Mouse (Mus musculus): Measurements from ENCODE around the gene Bcap31. TPM values are rescaled to one million over a fixed set of nuclear protein-coding genes. Genes with fewer than 3 reads are reported as not detected.
A peak's percentile ranks its signal among the peaks of the same experiment; 100 is the strongest.

The Bcap31 gene
- polyA plus RNA-seq, 1 experiment from 2014 or later: 111 TPM

GRCm38 (mm10) chrX:73653392-73653791 is 62.6 kb downstream of the Bcap31 start:
- Histone ChIP-seq H3K27ac (no peak overlapping the region), H3K4me2 (no peak overlapping the region), H3K9me3 (replicated peaks) (no peaks in the 10 kb centered on the region), H3K4me3 (no peak overlapping the region), H3K4me1 (peaks cover 4% of the 10 kb centered on the region; the same call in 1 of the 2 replicates), H3K36me3 (ENCODE audit: poor library complexity, severe bottlenecking) (no peaks in the 10 kb centered on the region), H3K9ac (no peak overlapping the region), H3K27me3 (no peaks in the 10 kb centered on the region)
- whole genome bisulfite sequencing: 85% methylated on average over 6 of the region's 6 CpGs
- no peak for ATAC-seq

- no peak for ATAC-seq
- no peaks in the 10 kb centered on the region for H3K36me3 ChIP-seq (ENCODE audit: poor library complexity, severe bottlenecking)
- H3K4me3 ChIP-seq: no peak overlapping the region
- no peak overlapping the region for H3K9ac ChIP-seq
- no peaks in the 10 kb centered on the region for H3K9me3 ChIP-seq (replicated peaks)
- no peak overlapping the region for H3K27ac ChIP-seq
- H3K4me2 ChIP-seq: no peak overlapping the region
- no peaks in the 10 kb centered on the region for H3K4me1 ChIP-seq
- H3K27me3 ChIP-seq: no peaks in the 10 kb centered on the region
- WGBS: 82% methylated on average over 3 of the region's 3 CpGs
Measured at GRCm38 (mm10) chrX:73650869-73651268, 65.1 kb downstream of the Bcap31 start.

- H3K9ac ChIP-seq: no peak overlapping the region
- no peaks in the 10 kb centered on the region for H3K4me1 ChIP-seq
- no peaks in the 10 kb centered on the region for H3K9me3 ChIP-seq (replicated peaks)
- no peak overlapping the region for H3K4me2 ChIP-seq
- peaks cover 15% of the 10 kb centered on the region for H3K27me3 ChIP-seq
- H3K27ac ChIP-seq: no peak overlapping the region
- ATAC-seq: no peak
- WGBS: 26% methylated on average over 4 of the region's 4 CpGs
- H3K36me3 ChIP-seq (ENCODE audit: poor library complexity, severe bottlenecking): no peaks in the 10 kb centered on the region
- H3K4me3 ChIP-seq: no peak overlapping the region
Measured at GRCm38 (mm10) chrX:73645121-73645520, 70.9 kb downstream of the Bcap31 start.

GRCm38 (mm10) chrX:73639901-73640469 is 76.0 kb downstream of the Bcap31 start:
- Histone ChIP-seq H3K9me3 (replicated peaks) (no peaks in the 10 kb centered on the region), H3K4me2 (peak overlapping the region; percentile 58), H3K9ac (peak overlapping the region; percentile 16; the same call in 1 of the 2 replicates), H3K4me3 (peak overlapping the region; percentile 33), H3K4me1 (peaks cover 11% of the 10 kb centered on the region), H3K27me3 (peaks cover 62% of the 10 kb centered on the region), H3K36me3 (ENCODE audit: poor library complexity, severe bottlenecking) (no peaks in the 10 kb centered on the region), H3K27ac (no peak overlapping the region)
- ATAC-seq: no peak
- 30% methylated on average over 37 of the region's 41 CpGs for WGBS

GRCm38 (mm10) chrX:73639255-73639675 is 76.7 kb downstream of the Bcap31 start, which contains the start of gene Dusp9:
Dusp9 (plus strand) TSS chrX:73639419.
- no peaks in the 10 kb centered on the region for H3K36me3 ChIP-seq (ENCODE audit: poor library complexity, severe bottlenecking)
- H3K4me2 ChIP-seq: peak within 1 kb of the TSS; percentile 58
- H3K4me1 ChIP-seq: peaks cover 11% of the 10 kb centered on the region
- ATAC-seq: peak; percentile 82
- H3K4me3 ChIP-seq: peak within 1 kb of the TSS; percentile 33
- H3K27ac ChIP-seq: no peak within 1 kb of the TSS
- no peaks in the 10 kb centered on the region for H3K9me3 ChIP-seq (replicated peaks)
- peak within 1 kb of the TSS; percentile 41 for H3K9ac ChIP-seq
- WGBS: 26% methylated on average over 28 of the region's 28 CpGs
- peaks cover 70% of the 10 kb centered on the region for H3K27me3 ChIP-seq

- WGBS: 30% methylated on average over 17 of the region's 19 CpGs
- Histone ChIP-seq H3K9ac (peak overlapping the region; percentile 40), H3K27ac (no peak overlapping the region), H3K4me2 (peak overlapping the region; percentile 62), H3K4me1 (peaks cover 11% of the 10 kb centered on the region), H3K27me3 (peaks cover 71% of the 10 kb centered on the region), H3K36me3 (ENCODE audit: poor library complexity, severe bottlenecking) (no peaks in the 10 kb centered on the region), H3K4me3 (peak overlapping the region; percentile 33), H3K9me3 (replicated peaks) (no peaks in the 10 kb centered on the region)
- ATAC-seq: peak; percentile 20; the same call in 1 of the 2 replicates
Measured at GRCm38 (mm10) chrX:73637415-73637814, 78.6 kb downstream of the Bcap31 start.

Other genes starting within 250 kb of the Bcap31 start
- 10.2 and 11.7 TPM in 2 replicates for gene Bgn, start 232.6 kb downstream of the Bcap31 start, polyA plus RNA-seq (2015; fragmentation: Nextera tagmentation; extraction: Ambion mirVana)
- gene Atp2b3, start 213.1 kb downstream of the Bcap31 start, polyA plus RNA-seq (2015; fragmentation: Nextera tagmentation; extraction: Ambion mirVana): 1.5 and 2.4 TPM in 2 replicates
- gene Dusp9, start 76.8 kb downstream of the Bcap31 start, polyA plus RNA-seq (2015; fragmentation: Nextera tagmentation; extraction: Ambion mirVana): 0.90 and 1.5 TPM in 2 replicates
- 57.5 and 66.5 TPM in 2 replicates for gene Pnck, start 56.1 kb downstream of the Bcap31 start, polyA plus RNA-seq (2015; fragmentation: Nextera tagmentation; extraction: Ambion mirVana)
- 6.2 and 6.4 TPM in 2 replicates for gene Slc6a8, start 43.0 kb downstream of the Bcap31 start, polyA plus RNA-seq (2015; fragmentation: Nextera tagmentation; extraction: Ambion mirVana)
- gene Abcd1, start 422 bp upstream of the Bcap31 start, polyA plus RNA-seq (2015; fragmentation: Nextera tagmentation; extraction: Ambion mirVana): 9.6 and 9.7 TPM in 2 replicates
- gene Plxnb3, start 40.9 kb upstream of the Bcap31 start, polyA plus RNA-seq (2015; fragmentation: Nextera tagmentation; extraction: Ambion mirVana): 0.03 and 0.10 TPM in 2 replicates
- gene Srpk3, start 58.2 kb upstream of the Bcap31 start, polyA plus RNA-seq (2015; fragmentation: Nextera tagmentation; extraction: Ambion mirVana): 1.7 and 1.8 TPM in 2 replicates
- 205 and 225 TPM in 2 replicates for gene Idh3g, start 70.7 kb upstream of the Bcap31 start, polyA plus RNA-seq (2015; fragmentation: Nextera tagmentation; extraction: Ambion mirVana)
- gene Ssr4, start 70.9 kb upstream of the Bcap31 start, polyA plus RNA-seq (2015; fragmentation: Nextera tagmentation; extraction: Ambion mirVana): 129 and 133 TPM in 2 replicates
- 3.1 and 3.5 TPM in 2 replicates for gene Pdzd4, start 108.8 kb upstream of the Bcap31 start, polyA plus RNA-seq (2015; fragmentation: Nextera tagmentation; extraction: Ambion mirVana)
- 0.15 and 0.24 TPM in 2 replicates for gene Avpr2, start 175.9 kb upstream of the Bcap31 start, polyA plus RNA-seq (2015; fragmentation: Nextera tagmentation; extraction: Ambion mirVana)
- 42.7 and 45.4 TPM in 2 replicates for gene L1cam, start 179.9 kb upstream of the Bcap31 start, polyA plus RNA-seq (2015; fragmentation: Nextera tagmentation; extraction: Ambion mirVana)
- gene Arhgap4, start 205.7 kb upstream of the Bcap31 start, polyA plus RNA-seq (2015; fragmentation: Nextera tagmentation; extraction: Ambion mirVana): 1.7 and 2.0 TPM in 2 replicates
- gene Naa10, start 205.8 kb upstream of the Bcap31 start, polyA plus RNA-seq (2015; fragmentation: Nextera tagmentation; extraction: Ambion mirVana): 127 and 132 TPM in 2 replicates
- gene Renbp, start 214.7 kb upstream of the Bcap31 start, polyA plus RNA-seq (2015; fragmentation: Nextera tagmentation; extraction: Ambion mirVana): 7.2 and 8.9 TPM in 2 replicates

Measured in forebrain, embryonic 13.5 days (tissue).